Mouse (Mus musculus) urinary bladder, postnatal 25 days (tissue): ENCODE measurements around the gene Syvn1.
A peak's percentile ranks its signal among the peaks of the same experiment; 100 is the strongest.

Source experiments
- DNase-seq: peaks from one replicate; pipeline ENCODE4 v3.0.0; 2022; ENCODE audit warnings: low spot score

Syvn1 gene

DNA sequence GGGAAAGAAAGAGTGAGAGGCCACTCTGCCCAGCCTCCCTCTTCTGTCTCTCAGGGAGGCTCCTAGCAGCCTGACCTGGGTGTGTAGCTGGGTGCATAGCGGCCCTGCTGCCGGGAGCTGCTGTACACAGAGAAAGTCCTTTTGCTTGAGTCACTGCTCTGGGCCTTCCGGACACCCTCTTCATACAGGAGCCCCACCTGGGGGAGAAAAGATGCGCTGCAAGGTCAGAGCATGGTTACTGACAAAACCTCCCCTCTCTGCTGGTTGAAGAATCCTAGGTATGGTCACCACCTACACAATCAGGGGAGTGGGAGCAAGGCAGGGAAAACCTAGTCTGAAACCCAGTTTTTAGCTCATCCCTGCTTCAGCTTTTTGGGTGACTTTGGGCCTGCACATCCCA is 22.6 kb downstream of the Syvn1 start:
- DNase-seq: no peak

DNA sequence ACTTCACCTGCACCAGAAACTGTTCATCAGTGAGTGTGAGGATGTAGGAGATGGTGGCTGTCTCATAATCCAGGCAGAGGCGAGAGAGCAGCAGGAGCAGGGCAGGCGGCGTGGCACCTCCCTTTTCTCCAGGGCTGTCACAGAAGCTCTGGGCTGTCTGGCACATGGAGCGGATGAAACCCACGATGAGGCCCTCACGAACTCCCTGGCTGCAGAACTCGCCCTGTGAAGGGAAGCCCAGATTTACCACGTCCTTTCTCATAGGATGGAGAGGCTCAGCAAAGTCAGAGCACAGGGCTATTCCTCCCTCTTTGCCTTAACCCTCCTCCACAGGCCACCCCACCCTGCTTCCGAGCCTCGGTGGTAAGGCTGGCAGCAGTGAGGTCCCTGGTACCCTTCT is 23.5 kb downstream of the Syvn1 start:
- no peak for DNase-seq

DNA sequence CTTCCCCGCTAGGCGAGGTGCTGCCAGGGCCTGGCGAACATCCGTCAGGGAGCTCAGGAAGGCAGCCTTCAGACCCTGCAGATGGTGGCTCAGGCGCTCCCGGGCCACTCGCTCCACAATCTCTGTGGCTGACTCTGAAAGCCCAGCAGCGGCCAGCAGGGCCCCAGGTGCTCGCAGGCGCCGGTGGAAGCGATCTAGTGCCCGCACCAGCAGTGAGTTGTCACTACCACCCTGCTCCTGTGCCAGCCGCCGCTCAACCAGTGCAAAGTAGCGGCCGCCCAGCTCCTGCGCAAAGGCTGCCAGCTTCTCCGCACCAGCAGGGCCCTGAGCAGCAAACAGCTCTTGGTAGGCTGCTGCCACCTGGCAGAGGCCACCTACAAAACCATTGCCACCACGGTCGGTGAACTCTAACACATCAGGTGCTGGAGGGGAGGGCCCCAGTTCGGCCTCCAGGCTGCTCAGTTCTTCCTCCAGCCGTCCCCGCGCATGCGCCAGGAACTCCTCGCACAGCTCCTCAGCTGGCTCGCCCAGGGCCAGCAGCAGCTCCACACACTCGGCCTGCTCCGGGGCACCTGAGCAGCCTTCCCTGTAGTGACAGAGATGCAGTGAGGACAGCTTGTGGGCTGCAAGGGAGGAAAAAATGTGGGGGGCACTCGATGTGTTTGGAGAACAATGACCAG is 24.3 kb downstream of the Syvn1 start:
- no peak for DNase-seq

DNA sequence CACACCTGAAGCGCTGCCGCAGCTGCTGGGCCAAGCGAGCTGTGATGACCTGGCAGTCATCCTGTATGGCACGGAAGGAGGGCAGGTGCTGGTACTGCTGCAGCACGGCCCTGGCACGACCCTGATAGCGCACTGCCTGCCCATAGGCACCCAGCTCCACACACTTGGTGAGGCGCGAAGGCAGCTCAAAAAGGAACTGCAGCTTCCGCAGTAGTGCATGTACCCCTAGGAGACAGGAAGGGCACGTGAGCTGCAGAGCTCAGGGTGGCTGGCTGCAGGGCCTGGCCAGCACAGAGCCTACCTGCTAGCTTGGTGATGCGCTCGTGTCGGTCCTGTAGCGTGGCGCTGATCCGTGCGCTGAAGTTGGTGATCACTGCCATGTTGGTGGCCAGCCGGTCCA is 24.9 kb downstream of the Syvn1 start:
- DNase-seq: no peak

DNA sequence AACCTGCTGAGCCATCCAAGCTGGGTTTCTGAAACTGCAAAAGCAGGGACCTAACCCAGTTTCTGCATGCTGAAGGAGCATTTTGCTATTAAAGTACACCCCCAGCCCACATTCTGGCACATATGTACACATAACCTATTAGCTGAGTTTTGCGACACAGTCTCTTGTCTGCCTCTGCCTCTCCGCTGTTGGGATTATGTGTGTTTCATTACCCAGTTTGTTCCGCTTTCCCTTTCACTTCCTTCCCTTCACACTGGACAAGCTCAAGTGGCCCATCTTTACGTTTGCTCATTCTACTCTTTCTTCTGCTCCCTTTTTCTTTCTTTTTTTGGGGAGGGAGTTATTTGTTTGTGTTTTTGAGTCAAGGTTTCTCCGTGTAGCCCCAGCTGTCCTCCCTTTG is 27.5 kb downstream of the Syvn1 start:
- DNase-seq: no peak

DNA sequence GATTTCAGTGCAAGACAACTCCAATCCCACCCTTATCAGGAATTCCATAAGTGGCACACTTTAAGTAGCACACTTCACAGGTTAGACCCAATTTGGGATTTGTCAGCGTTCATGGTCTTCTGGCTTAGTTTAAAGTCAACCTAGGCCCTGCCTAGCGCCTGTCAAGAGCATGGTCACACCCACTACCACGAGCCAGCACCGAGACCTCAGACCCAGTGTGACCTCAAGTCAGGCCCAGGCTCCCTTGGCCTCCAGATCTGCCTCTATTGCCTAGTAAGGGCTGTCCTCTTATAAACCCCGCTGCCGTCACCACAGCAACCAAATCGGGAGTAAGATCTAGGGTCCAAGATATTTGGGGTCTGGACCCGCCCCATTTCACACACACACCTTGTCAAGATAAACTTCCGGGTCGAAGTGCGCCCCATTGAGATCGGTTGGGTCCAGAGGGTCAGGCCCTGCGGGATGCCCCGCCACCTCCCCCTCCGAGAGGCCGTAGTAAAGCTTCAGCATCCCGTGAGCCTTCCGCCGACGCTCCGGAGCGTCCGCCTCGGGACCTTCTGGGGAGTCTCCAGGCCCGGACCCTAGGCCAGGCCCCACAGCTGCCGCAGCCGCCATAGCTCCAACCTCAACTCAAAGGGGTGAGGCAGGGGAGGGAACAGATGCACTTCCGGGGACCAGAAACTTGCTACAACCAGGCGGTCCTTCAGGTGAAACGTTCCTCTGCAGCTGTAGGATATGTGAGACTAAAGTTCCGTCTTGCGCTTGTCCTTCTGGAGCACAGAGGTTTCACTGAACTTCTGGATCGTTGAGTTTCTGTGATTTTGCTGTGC is 30.4 kb downstream of the Syvn1 start, which contains the start of gene Vps51:
Gene Vps51 (minus strand): TSS at position 668 of the 830 bp plus-strand sequence.
- DNase-seq: peak; percentile 74

DNA sequence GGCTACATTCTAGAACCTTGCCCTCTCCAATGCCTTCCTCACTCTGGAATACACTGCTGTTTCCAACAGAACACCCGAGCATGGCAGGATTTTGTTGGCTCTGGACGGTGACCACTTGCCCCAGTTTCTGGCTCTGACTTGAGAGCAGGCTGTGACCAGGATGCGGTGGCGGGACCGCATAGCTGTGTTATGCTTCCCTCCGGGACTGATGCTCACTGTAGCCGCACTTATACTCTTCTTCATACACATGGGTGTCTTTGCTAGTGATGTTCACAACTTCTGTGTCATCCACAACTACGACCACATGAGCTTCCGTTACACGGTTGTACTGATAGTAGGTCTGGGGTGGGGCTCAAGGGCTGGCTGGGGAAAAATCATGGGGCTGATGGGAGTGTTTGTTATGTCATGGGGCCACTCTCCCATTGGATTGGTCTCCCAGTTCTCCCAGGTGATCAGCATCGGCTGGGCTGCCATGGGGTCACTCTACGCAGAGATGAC is 33.7 kb downstream of the Syvn1 start, which contains the start of gene Tmem262:
Gene Tmem262 (plus strand): TSS at position 51 of the 498 bp plus-strand sequence.
- DNase-seq: no peak

DNA sequence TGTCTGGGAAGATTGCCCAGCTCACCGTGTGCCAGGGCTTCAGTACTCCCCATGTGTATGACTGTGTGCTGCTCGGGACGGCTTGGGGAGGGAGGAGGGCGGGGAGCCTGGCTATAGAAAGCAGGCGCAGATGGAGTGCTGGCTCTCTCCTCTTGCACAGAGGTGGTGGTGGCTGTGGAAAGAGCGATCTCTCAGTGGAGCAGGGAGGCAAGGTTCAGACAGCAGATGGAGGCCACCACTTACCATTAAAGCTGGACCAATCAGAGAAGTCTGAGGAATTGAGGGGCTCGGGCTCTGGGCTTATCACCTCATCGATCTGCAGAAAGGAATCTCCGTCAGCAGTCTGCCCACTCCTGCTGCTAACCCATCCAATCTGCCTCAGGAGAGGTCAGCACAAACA is 35.8 kb downstream of the Syvn1 start, which contains the start of gene Gm28374:
Gene Gm28374 (minus strand): TSS at position 101 of the 400 bp plus-strand sequence.
- DNase-seq: no peak

DNA sequence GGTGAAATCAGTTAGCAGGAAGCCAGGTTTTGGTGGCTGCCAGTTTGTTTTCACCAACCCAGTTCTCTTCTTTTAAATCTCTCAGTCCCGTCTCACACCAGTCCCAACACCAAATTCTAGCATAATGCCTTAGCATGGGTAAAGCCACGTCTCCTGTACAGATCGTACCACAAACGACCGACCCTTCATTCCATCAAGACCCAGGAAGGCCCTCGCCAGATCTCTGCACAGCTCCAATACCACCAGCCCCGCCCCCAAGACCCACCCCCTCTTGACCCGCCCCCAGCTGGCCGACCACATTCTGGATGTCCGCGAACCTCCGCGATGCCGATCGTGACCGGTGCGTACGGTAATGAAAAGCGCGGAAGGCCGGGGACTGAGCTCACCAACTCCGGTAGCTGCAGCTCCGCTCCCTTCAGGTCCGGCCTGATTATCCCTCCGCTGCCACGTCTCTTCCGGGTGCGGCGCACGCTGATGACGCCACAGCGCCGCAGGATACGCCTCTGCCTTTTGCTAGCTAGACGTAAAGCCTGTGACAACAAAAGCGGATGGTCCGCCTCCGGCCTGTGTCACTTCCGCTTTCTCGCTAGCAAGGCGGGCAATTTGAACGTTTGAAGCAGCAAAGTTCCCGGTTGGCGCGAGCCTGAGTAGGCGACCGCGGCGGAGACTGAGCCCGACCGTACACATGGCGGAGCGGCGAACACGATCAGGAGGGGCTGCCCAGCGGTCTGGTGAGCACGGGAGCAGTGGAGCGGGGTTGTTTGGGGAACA is 38.3 kb downstream of the Syvn1 start, which contains the start of the genes Zfpl1 and Cdca5:
Gene Zfpl1 (minus strand): TSS at position 479 of the 771 bp plus-strand sequence.
Gene Cdca5 (plus strand): TSS at position 506 of the 771 bp plus-strand sequence.
- DNase-seq: peak; percentile 93

DNA sequence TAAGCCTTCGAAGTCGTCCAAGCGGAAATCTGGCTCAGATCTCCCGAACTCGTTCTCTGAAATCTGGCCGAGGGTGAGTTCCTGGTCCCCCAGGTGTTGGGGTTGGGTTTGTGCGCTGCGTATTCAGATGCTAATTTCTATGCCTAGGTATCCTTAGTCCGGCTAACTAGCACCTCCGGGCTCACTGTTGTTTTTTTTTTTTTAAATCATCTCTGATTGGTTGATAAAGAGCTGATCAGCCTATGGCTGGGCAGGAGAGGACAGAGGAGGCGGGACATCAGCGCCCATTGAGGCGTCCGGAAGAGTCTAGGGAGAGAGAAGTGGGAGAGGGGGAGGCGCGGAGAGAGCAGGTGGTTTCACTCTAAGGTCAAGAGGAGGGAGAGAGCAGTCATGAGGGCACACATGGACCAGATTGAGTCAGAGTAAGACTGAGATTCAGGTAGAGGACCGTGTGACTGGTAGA is 39.1 kb downstream of the Syvn1 start:
- no peak for DNase-seq

DNA sequence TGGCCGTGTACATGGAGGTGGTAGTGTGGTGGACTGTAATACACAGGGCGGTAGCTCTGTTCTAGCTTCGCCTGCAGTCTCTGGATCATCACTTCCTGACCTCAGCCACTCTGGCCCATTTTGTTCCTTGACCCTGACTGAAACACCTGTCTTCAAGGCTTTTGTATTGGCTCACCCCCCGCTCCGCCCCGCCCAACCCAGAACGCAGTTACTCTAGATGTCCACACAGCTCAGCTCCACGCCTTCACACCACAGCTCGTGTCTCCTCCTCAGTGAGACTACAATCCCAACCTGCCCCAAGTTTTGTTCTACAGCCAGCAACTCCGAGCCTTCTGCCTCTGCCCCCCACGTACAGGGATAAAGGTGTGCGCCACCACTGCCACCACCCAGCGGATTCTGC is 42.5 kb downstream of the Syvn1 start:
- no peak for DNase-seq

DNA sequence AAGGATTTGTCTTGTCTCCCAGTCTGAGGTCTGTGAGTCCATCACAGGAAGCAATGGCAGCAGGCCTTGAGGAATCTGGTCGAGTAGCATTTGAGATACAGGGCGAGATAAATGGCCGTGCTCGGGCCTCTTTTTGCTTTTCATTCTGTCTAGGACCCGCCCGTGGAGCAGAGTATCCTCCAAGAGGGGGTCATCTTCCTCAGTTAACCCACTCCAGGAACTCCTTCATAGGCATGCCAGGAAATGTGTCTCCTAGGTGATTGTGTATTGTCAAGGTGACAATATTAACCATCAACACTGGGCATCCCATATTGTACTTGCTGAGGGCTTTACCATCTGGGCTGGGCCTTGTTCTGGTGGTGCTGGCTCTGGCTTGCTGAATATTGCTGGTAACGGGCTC is 47.7 kb downstream of the Syvn1 start, which contains the start of gene AC131692.1:
Gene AC131692.1 (plus strand): TSS at position 301 of the 400 bp plus-strand sequence.
- DNase-seq: no peak

DNA sequence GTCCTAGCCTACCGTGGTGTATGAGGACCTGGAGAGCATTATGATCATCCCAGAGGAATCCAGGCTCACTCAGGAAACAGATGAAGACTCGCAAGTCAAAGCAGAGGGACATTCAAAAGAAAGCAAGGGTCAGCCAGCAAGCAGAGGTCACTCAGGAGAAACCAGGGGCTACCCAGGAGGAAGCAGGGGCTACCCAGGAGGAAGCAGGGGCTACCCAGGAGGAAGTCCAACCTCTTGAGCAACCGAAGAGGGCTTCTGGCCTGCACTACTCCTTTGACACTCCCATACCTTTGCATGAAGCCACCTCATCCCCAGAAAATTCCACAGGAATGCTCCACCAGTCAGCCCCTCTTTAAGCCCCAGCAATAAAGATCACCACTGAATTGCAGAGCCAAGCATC is 51.5 kb downstream of the Syvn1 start:
- no peak for DNase-seq

DNA sequence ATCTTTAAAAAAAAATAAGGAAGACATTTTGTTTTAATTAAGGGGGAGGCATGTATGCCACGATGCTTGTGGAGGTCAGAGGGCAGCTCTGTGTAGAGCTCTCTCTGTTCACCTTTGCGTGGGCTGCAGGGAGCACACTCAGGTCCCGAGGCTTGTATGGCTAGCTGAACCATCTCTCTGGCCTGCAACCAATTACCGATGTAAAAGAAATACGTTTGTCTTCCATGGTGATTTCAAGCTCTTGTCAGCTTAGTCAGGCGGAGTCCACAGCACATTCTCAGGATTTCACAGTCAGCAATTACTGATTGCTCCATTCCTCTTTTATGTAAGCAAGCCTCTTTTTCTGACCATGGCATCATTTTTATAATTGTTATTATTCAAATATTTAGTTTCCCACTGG is 54.8 kb downstream of the Syvn1 start:
- DNase-seq: no peak

DNA sequence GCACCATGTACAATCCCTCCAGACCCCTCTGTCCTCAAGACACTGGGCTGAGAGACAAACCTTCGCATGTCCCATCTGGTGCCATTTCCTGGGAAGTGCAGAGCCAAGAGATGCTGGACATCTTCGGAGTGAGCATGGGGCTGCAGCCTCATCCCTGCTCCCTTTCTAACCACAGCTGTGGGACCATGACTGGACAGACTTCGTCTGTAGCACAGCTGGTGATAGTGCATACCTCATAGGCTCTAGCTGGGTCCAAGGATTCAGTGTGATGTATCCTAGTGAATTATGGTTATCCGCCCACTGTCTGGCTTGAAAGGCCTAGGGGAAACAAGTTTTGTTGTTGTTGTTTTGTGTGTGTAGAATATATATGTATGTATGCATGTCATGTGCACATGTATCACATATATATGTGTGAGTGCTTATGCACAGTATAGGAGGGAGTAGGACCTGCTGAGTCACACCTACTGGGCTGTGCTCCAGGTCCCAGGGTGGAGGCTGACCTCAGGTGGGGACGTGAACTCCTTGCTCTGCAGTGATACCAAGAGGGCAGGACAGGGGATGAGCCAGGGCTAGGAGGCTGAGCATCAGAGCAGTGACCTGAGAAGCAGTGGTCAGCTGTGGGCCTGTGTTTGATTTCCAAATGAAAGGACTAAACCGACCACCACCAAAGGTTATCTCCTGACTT is 55.9 kb downstream of the Syvn1 start:
- DNase-seq: no peak
